Mouse (Mus musculus) hindbrain, embryonic 16.5 days (tissue): ENCODE measurements around the gene Gm1604a. TPM values are rescaled to one million over a fixed set of nuclear protein-coding genes. Genes with fewer than 3 reads are reported as not detected.
A peak's percentile ranks its signal among the peaks of the same experiment; 100 is the strongest.
"Not testable (repeated sequence)": the region's sequence is repeated elsewhere in the genome, so short reads cannot be mapped to it uniquely, and the experiment has no call there.

ENCODE experiments used
- ATAC-seq: fragments of 200-750 bp; cut with Nextera tagmentation; 2 replicates; pipeline ENCODE4 v1.8.0; 2017; ENCODE audit warnings: moderate TSS enrichment, moderate library complexity
- H3K27ac ChIP-seq: fragments of 300-500 bp; sonication (generic); 2 replicates; pipeline ENCODE4 v1.5.1; 2014; ENCODE audit warnings: low read depth, mild to moderate bottlenecking, control low read depth, low read length, moderate library complexity
- H3K27me3 ChIP-seq: fragments of 300-500 bp; sonication (generic); replicated peaks from 2 replicates; pipeline ENCODE4 v1.6.1; 2014; ENCODE audit warnings: low read length; ENCODE audit not compliant: control insufficient read depth, insufficient read depth
- H3K36me3 ChIP-seq: fragments of 300-500 bp; sonication (generic); 2 replicates; pipeline ENCODE4 v1.6.1; 2014; ENCODE audit warnings: mild to moderate bottlenecking, low read length, moderate library complexity, mixed read lengths; ENCODE audit not compliant: control insufficient read depth, insufficient read depth
- H3K4me1 ChIP-seq: fragments of 300-500 bp; sonication (generic); 2 replicates; pipeline ENCODE4 v1.6.1; 2014; ENCODE audit warnings: low read depth, low read length; ENCODE audit not compliant: control insufficient read depth, insufficient read depth
- H3K4me2 ChIP-seq: fragments of 300-500 bp; sonication (generic); 2 replicates; pipeline ENCODE4 v1.6.1; 2014; ENCODE audit warnings: mild to moderate bottlenecking, low read length, control low read depth, moderate library complexity
- H3K4me3 ChIP-seq: fragments of 300-500 bp; sonication (generic); 2 replicates; pipeline ENCODE4 v1.5.1; 2014; ENCODE audit warnings: mild to moderate bottlenecking, low read length, control low read depth, moderate library complexity
- H3K9ac ChIP-seq: fragments of 300-500 bp; sonication (generic); 2 replicates; pipeline ENCODE4 v1.6.1; 2014; ENCODE audit warnings: low read depth, mild to moderate bottlenecking, control low read depth, low read length, moderate library complexity
- H3K9me3 ChIP-seq: fragments of 300-500 bp; sonication (generic); 2 replicates; pipeline ENCODE4 v1.6.1; 2014; ENCODE audit warnings: mild to moderate bottlenecking, low read length, moderate library complexity; ENCODE audit not compliant: control insufficient read depth
- WGBS: fragments of 180-500 bp; shearing (Covaris S2); extraction: QIAGEN DNeasy Blood & Tissue Kit; methylation state at CpG from one replicate; pipeline ENCODE4 v1.1.7; 2014; 5-methylcytosine and 5-hydroxymethylcytosine counted together
- polyA plus RNA-seq: library from polyadenylated mRNA; unstranded; fragments of >200 nt; fragmentation: Nextera tagmentation; extraction: Ambion mirVana; gene quantifications from 2 replicates; pipeline ENCODE4 v1.2.1, GENCODE M21; 2015

Gene Gm1604a
- polyA plus RNA-seq, 1 experiment from 2014 or later = not detected

- not testable (repeated sequence) for H3K4me1 ChIP-seq, H3K4me2 ChIP-seq, H3K9me3 ChIP-seq, H3K4me3 ChIP-seq, H3K9ac ChIP-seq, ATAC-seq, H3K27ac ChIP-seq, H3K36me3 ChIP-seq, H3K27me3 ChIP-seq
- 85% methylated on average over 7 of the region's 12 CpGs for WGBS
Observed at GRCm38 (mm10) chr17:7001790-7002585, 23.4 kb upstream of the Gm1604a start.

- not testable (repeated sequence) for H3K9ac ChIP-seq, H3K4me1 ChIP-seq, H3K27ac ChIP-seq, H3K27me3 ChIP-seq, H3K9me3 ChIP-seq, H3K4me2 ChIP-seq, H3K36me3 ChIP-seq, ATAC-seq, H3K4me3 ChIP-seq
- no CpG with 5 or more reads among the region's 3 CpGs for WGBS
Observed at GRCm38 (mm10) chr17:7003392-7003791, 22.0 kb upstream of the Gm1604a start.

- not testable (repeated sequence) for H3K27me3 ChIP-seq, H3K4me2 ChIP-seq, H3K36me3 ChIP-seq, H3K27ac ChIP-seq, H3K4me3 ChIP-seq, H3K9ac ChIP-seq, H3K9me3 ChIP-seq, H3K4me1 ChIP-seq, ATAC-seq
- 63% methylated on average over 2 of the region's 4 CpGs for WGBS
Observed at GRCm38 (mm10) chr17:7005646-7006045, 19.7 kb upstream of the Gm1604a start.

- not testable (repeated sequence) for H3K9me3 ChIP-seq, H3K4me1 ChIP-seq, H3K4me2 ChIP-seq, H3K9ac ChIP-seq, H3K36me3 ChIP-seq, H3K4me3 ChIP-seq, H3K27me3 ChIP-seq, ATAC-seq, H3K27ac ChIP-seq
Observed at GRCm38 (mm10) chr17:7008885-7009284, 16.5 kb upstream of the Gm1604a start.

GRCm38 (mm10) chr17:7009440-7009839 is 15.9 kb upstream of the Gm1604a start:
- not testable (repeated sequence) for H3K4me3 ChIP-seq, H3K4me1 ChIP-seq, H3K4me2 ChIP-seq, H3K27me3 ChIP-seq, H3K27ac ChIP-seq, H3K36me3 ChIP-seq, ATAC-seq, H3K9me3 ChIP-seq, H3K9ac ChIP-seq
- no CpG with 5 or more reads among the region's 7 CpGs for WGBS

GRCm38 (mm10) chr17:7009901-7010300 is 15.5 kb upstream of the Gm1604a start:
- not testable (repeated sequence) for H3K4me1 ChIP-seq, H3K4me2 ChIP-seq, H3K36me3 ChIP-seq, ATAC-seq, H3K27ac ChIP-seq, H3K4me3 ChIP-seq, H3K9ac ChIP-seq, H3K27me3 ChIP-seq, H3K9me3 ChIP-seq
- 74% methylated on average over 4 of the region's 9 CpGs for WGBS

GRCm38 (mm10) chr17:7014190-7014589 is 11.2 kb upstream of the Gm1604a start:
- WGBS = no CpG with 5 or more reads among the region's 1 CpGs
- not testable (repeated sequence) for H3K36me3 ChIP-seq, H3K4me3 ChIP-seq, H3K27ac ChIP-seq, H3K9me3 ChIP-seq, H3K9ac ChIP-seq, H3K27me3 ChIP-seq, H3K4me2 ChIP-seq, ATAC-seq, H3K4me1 ChIP-seq

- not testable (repeated sequence) for H3K4me2 ChIP-seq, H3K27me3 ChIP-seq, H3K9ac ChIP-seq, H3K4me3 ChIP-seq, H3K36me3 ChIP-seq, H3K4me1 ChIP-seq, H3K9me3 ChIP-seq, H3K27ac ChIP-seq
- peak; percentile 50 for ATAC-seq
- WGBS = 15% methylated on average over 3 of the region's 14 CpGs
Observed at GRCm38 (mm10) chr17:7025764-7026346, 487 bp downstream of the Gm1604a start.

GRCm38 (mm10) chr17:7030204-7030603 is 4.8 kb downstream of the Gm1604a start:
- H3K4me1 ChIP-seq, H3K27me3 ChIP-seq, H3K4me3 ChIP-seq, H3K9ac ChIP-seq, H3K27ac ChIP-seq, H3K36me3 ChIP-seq, H3K4me2 ChIP-seq, H3K9me3 ChIP-seq, ATAC-seq: not testable (repeated sequence)
- WGBS = 77% methylated on average over 5 of the region's 7 CpGs
